Mouse (Mus musculus) heart, postnatal 10 days (tissue): ENCODE results near the gene Pcbd2. TPM values are rescaled to one million over a fixed set of nuclear protein-coding genes. Genes with fewer than 3 reads are reported as not detected.
A peak's percentile ranks its signal among the peaks of the same experiment; 100 is the strongest.

Experiments used
- DNase-seq, 2 experiments: peaks; one replicate each; pipeline ENCODE4 v3.0.0; 2021
- intact Hi-C: fragments of 180-260 bp; cut with DNase I; formaldehyde crosslinking; loops from one replicate; pipeline ENCODE4 v1.15.1; 2025
- total RNA-seq, 2 experiments: library from RNA; stranded (reverse); gene quantifications; 2 replicates each; pipeline ENCODE4 v1.2.3; 2021

Pcbd2 gene
- total RNA-seq, 2 experiments from 2014 or later: 40.4 to 43.0 TPM

- intact Hi-C loops: no loop called here
- DNase-seq: no peak
These were observed 5.0 kb downstream of the Pcbd2 start for GRCm38 (mm10) chr13:55732121-55732520.

- DNase-seq: no peak
- intact Hi-C loops: no loop called here
These were observed 6.7 kb downstream of the Pcbd2 start for GRCm38 (mm10) chr13:55733628-55734502.

- intact Hi-C loops: no loop called here
- no peak for DNase-seq
These were observed 10.7 kb downstream of the Pcbd2 start for GRCm38 (mm10) chr13:55737885-55738284.

- intact Hi-C loops: no loop called here
These were observed 15.1 kb downstream of the Pcbd2 start for GRCm38 (mm10) chr13:55742306-55742705.

GRCm38 (mm10) chr13:55754380-55754779 is 27.2 kb downstream of the Pcbd2 start:
- intact Hi-C loops: no loop called here
- no peak for DNase-seq

More at GRCm38 (mm10) chr13:55742306-55742705, 15.1 kb downstream of the Pcbd2 start:
- no peak for DNase-seq

GRCm38 (mm10) chr13:55756789-55757188 is 29.6 kb downstream of the Pcbd2 start:
- intact Hi-C loops: no loop called here
- DNase-seq: peak; percentile 2 to 10

GRCm38 (mm10) chr13:55757645-55758044 is 30.5 kb downstream of the Pcbd2 start:
- DNase-seq: no peak
- intact Hi-C loops: no loop called here

- intact Hi-C loops: no loop called here
These were observed 33.4 kb downstream of the Pcbd2 start for GRCm38 (mm10) chr13:55760576-55760975.

GRCm38 (mm10) chr13:55761486-55761885 is 34.3 kb downstream of the Pcbd2 start:
- intact Hi-C loops: no loop called here

More at GRCm38 (mm10) chr13:55760576-55760975, 33.4 kb downstream of the Pcbd2 start:
- no peak for DNase-seq

GRCm38 (mm10) chr13:55774352-55774751 is 47.2 kb downstream of the Pcbd2 start:
- intact Hi-C loops: no loop called here
- DNase-seq: no peak

More at GRCm38 (mm10) chr13:55761486-55761885, 34.3 kb downstream of the Pcbd2 start:
- no peak for DNase-seq

GRCm38 (mm10) chr13:55775056-55775455 is 47.9 kb downstream of the Pcbd2 start:
- DNase-seq: no peak

GRCm38 (mm10) chr13:55784268-55784667 is 57.1 kb downstream of the Pcbd2 start, which contains the start of gene Catsper3:
Gene Catsper3, plus strand, starts transcription at chr13:55784568.
- no peak for DNase-seq
- intact Hi-C loops: no loop called here

More at GRCm38 (mm10) chr13:55775056-55775455, 47.9 kb downstream of the Pcbd2 start:
- intact Hi-C loops: no loop called here

GRCm38 (mm10) chr13:55786120-55786519 is 59.0 kb downstream of the Pcbd2 start:
- intact Hi-C loops: no loop called here
- DNase-seq: peak; percentile 4 to 8

GRCm38 (mm10) chr13:55801246-55801645 is 74.1 kb downstream of the Pcbd2 start:
- intact Hi-C loops: no loop called here
- no peak for DNase-seq

GRCm38 (mm10) chr13:55803973-55804372 is 76.8 kb downstream of the Pcbd2 start:
- no peak for DNase-seq
- intact Hi-C loops: no loop called here

GRCm38 (mm10) chr13:55809041-55809623 is 82.0 kb downstream of the Pcbd2 start:
- no peak for DNase-seq
- intact Hi-C loops: no loop called here

- no peak for DNase-seq
- intact Hi-C loops: no loop called here
These were observed 82.5 kb downstream of the Pcbd2 start for GRCm38 (mm10) chr13:55809707-55810106.

GRCm38 (mm10) chr13:55810947-55811346 is 83.8 kb downstream of the Pcbd2 start:
- intact Hi-C loops: no loop called here
- no peak for DNase-seq

GRCm38 (mm10) chr13:55813490-55814016 is 86.4 kb downstream of the Pcbd2 start:
- intact Hi-C loops: no loop called here
- DNase-seq: no peak

GRCm38 (mm10) chr13:55814834-55815233 is 87.7 kb downstream of the Pcbd2 start:
- no peak for DNase-seq
- intact Hi-C loops: no loop called here

GRCm38 (mm10) chr13:55822499-55822898 is 95.3 kb downstream of the Pcbd2 start:
- DNase-seq: no peak
- intact Hi-C loops: no loop called here
